Mouse (Mus musculus) stomach, embryonic 14.5 days (tissue): ENCODE measurements around the gene Dynll2. TPM values are rescaled to one million over a fixed set of nuclear protein-coding genes. Genes with fewer than 3 reads are reported as not detected.

Experiments used
- ATAC-seq: fragments of 200-750 bp; cut with Nextera tagmentation; 2 replicates; pipeline ENCODE4 v1.8.0; 2017; ENCODE audit warnings: low read depth, moderate TSS enrichment; ENCODE audit not compliant: insufficient number of reproducible peaks, insufficient read depth, low FRiP score
- H3K27ac ChIP-seq: fragments of 300-500 bp; sonication (generic); 2 replicates; pipeline ENCODE4 v1.5.1; 2014; ENCODE audit warnings: mild to moderate bottlenecking, low read length, moderate library complexity, mixed read lengths
- H3K27me3 ChIP-seq: fragments of 300-500 bp; sonication (generic); 2 replicates; pipeline ENCODE4 v1.6.1; 2014; ENCODE audit warnings: low read length, control low read depth, mixed read lengths; ENCODE audit not compliant: control insufficient read depth, insufficient read depth
- H3K36me3 ChIP-seq: fragments of 300-500 bp; sonication (generic); 2 replicates; pipeline ENCODE4 v1.6.1; 2014; ENCODE audit warnings: mild to moderate bottlenecking, control low read depth, low read length, moderate library complexity, mixed read lengths; ENCODE audit not compliant: control insufficient read depth, insufficient read depth
- H3K4me1 ChIP-seq: fragments of 300-500 bp; sonication (generic); 2 replicates; pipeline ENCODE4 v1.6.1; 2014; ENCODE audit warnings: low read length, control low read depth, mixed read lengths; ENCODE audit not compliant: control insufficient read depth, insufficient read depth
- H3K4me2 ChIP-seq: fragments of 300-500 bp; sonication (generic); replicated peaks from 2 replicates; pipeline ENCODE4 v1.6.1; 2014; ENCODE audit warnings: low read depth, low read length, control low read depth
- H3K4me3 ChIP-seq: fragments of 300-500 bp; sonication (generic); 2 replicates; pipeline ENCODE4 v1.5.1; 2014; ENCODE audit warnings: low read depth, low read length, control low read depth
- H3K9ac ChIP-seq: fragments of 300-500 bp; sonication (generic); replicated peaks from 2 replicates; pipeline ENCODE4 v1.6.1; 2014; ENCODE audit warnings: low read depth, mild to moderate bottlenecking, control low read depth, low read length, moderate library complexity, mixed read lengths
- H3K9me3 ChIP-seq: fragments of 300-500 bp; sonication (generic); 2 replicates; pipeline ENCODE4 v1.6.1; 2016; ENCODE audit warnings: low read depth, low read length, control low read depth; ENCODE audit not compliant: control insufficient read depth
- WGBS: fragments of 180-500 bp; shearing (Covaris S2); extraction: QIAGEN DNeasy Blood & Tissue Kit; methylation state at CpG from one replicate; pipeline ENCODE4 v1.1.7; 2014; 5-methylcytosine and 5-hydroxymethylcytosine counted together
- polyA plus RNA-seq: library from polyadenylated mRNA; unstranded; fragments of >200 nt; fragmentation: Nextera tagmentation; extraction: Ambion mirVana; gene quantifications from 2 replicates; pipeline ENCODE4 v1.2.1, GENCODE M21; 2014

Gene Dynll2
- 14.2 and 16.7 TPM in 2 replicates for polyA plus RNA-seq

- H3K36me3 ChIP-seq, result peaks cover 16% of the 10 kb centered on the region
- ATAC-seq, result peak; percentile 95
- peak within 1 kb of the TSS; percentile 94 for H3K27ac ChIP-seq
- H3K4me1 ChIP-seq, result peaks cover 14% of the 10 kb centered on the region
- H3K27me3 ChIP-seq, result no peaks in the 10 kb centered on the region
- under 1% methylated on average over 95 of the region's 107 CpGs for WGBS
- no peaks in the 10 kb centered on the region for H3K9me3 ChIP-seq
- H3K4me2 ChIP-seq, result peak within 1 kb of the TSS; percentile 91
- peak within 1 kb of the TSS; percentile 96 for H3K9ac ChIP-seq
- H3K4me3 ChIP-seq, result peak within 1 kb of the TSS; percentile 99
These were observed at the start of gene Dynll2 for GRCm38 (mm10) chr11:87986831-87987793. Gene Dynll2 (minus strand): TSS chr11:87987533.

GRCm38 (mm10) chr11:88036761-88037251, 49.5 kb upstream of the Dynll2 start:
- no peak overlapping the region for H3K4me2 ChIP-seq
- H3K9me3 ChIP-seq, result no peaks in the 10 kb centered on the region
- no peaks in the 10 kb centered on the region for H3K4me1 ChIP-seq
- H3K27me3 ChIP-seq, result no peaks in the 10 kb centered on the region
- WGBS, result 70% methylated on average over 10 of the region's 10 CpGs
- H3K4me3 ChIP-seq, result no peak overlapping the region
- ATAC-seq, result no peak
- no peaks in the 10 kb centered on the region; the same call in 1 of the 2 replicates for H3K36me3 ChIP-seq
- H3K9ac ChIP-seq, result no peak overlapping the region
- H3K27ac ChIP-seq, result no peak overlapping the region

- Histone ChIP-seq H3K4me1 (no peaks in the 10 kb centered on the region), H3K36me3 (no peaks in the 10 kb centered on the region; the same call in 1 of the 2 replicates), H3K9ac (no peak overlapping the region), H3K27ac (no peak overlapping the region), H3K4me3 (no peak overlapping the region), H3K4me2 (no peak overlapping the region), H3K27me3 (no peaks in the 10 kb centered on the region), H3K9me3 (no peaks in the 10 kb centered on the region)
- WGBS, result 68% methylated on average over 7 of the region's 7 CpGs
- ATAC-seq, result no peak
These were observed 48.6 kb upstream of the Dynll2 start for GRCm38 (mm10) chr11:88035970-88036369.

GRCm38 (mm10) chr11:88031753-88032152, 44.4 kb upstream of the Dynll2 start:
- H3K4me1 ChIP-seq, result no peaks in the 10 kb centered on the region
- no peaks in the 10 kb centered on the region for H3K9me3 ChIP-seq
- no peak for ATAC-seq
- no peak overlapping the region for H3K27ac ChIP-seq
- H3K9ac ChIP-seq, result no peak overlapping the region
- no peaks in the 10 kb centered on the region; the same call in 1 of the 2 replicates for H3K36me3 ChIP-seq
- H3K4me2 ChIP-seq, result no peak overlapping the region
- WGBS, result 88% methylated on average over 5 of the region's 5 CpGs
- H3K4me3 ChIP-seq, result no peak overlapping the region
- no peaks in the 10 kb centered on the region for H3K27me3 ChIP-seq

GRCm38 (mm10) chr11:88030836-88031235, 43.5 kb upstream of the Dynll2 start:
- H3K27ac ChIP-seq, result no peak overlapping the region
- no peak overlapping the region for H3K4me3 ChIP-seq
- H3K4me2 ChIP-seq, result no peak overlapping the region
- H3K27me3 ChIP-seq, result no peaks in the 10 kb centered on the region
- ATAC-seq, result no peak
- H3K9me3 ChIP-seq, result no peaks in the 10 kb centered on the region
- no peaks in the 10 kb centered on the region; the same call in 1 of the 2 replicates for H3K36me3 ChIP-seq
- WGBS, result 68% methylated on average over 2 of the region's 2 CpGs
- no peaks in the 10 kb centered on the region for H3K4me1 ChIP-seq
- no peak overlapping the region for H3K9ac ChIP-seq

GRCm38 (mm10) chr11:88030219-88030618, 42.9 kb upstream of the Dynll2 start:
- H3K27ac ChIP-seq, result no peak overlapping the region
- H3K27me3 ChIP-seq, result no peaks in the 10 kb centered on the region
- no peak overlapping the region for H3K4me2 ChIP-seq
- WGBS, result 82% methylated on average over 7 of the region's 7 CpGs
- H3K9ac ChIP-seq, result no peak overlapping the region
- H3K36me3 ChIP-seq, result no peaks in the 10 kb centered on the region; the same call in 1 of the 2 replicates
- no peak overlapping the region for H3K4me3 ChIP-seq
- H3K9me3 ChIP-seq, result no peaks in the 10 kb centered on the region
- ATAC-seq, result no peak
- H3K4me1 ChIP-seq, result no peaks in the 10 kb centered on the region

GRCm38 (mm10) chr11:88028193-88028684, 40.9 kb upstream of the Dynll2 start:
- no peak for ATAC-seq
- Histone ChIP-seq H3K36me3 (no peaks in the 10 kb centered on the region), H3K4me1 (no peaks in the 10 kb centered on the region), H3K4me2 (no peak overlapping the region), H3K9me3 (no peaks in the 10 kb centered on the region), H3K4me3 (no peak overlapping the region), H3K9ac (no peak overlapping the region), H3K27ac (no peak overlapping the region), H3K27me3 (no peaks in the 10 kb centered on the region)
- 28% methylated on average over 16 of the region's 16 CpGs for WGBS

GRCm38 (mm10) chr11:88027391-88028035, 40.2 kb upstream of the Dynll2 start:
- Histone ChIP-seq H3K4me1 (no peaks in the 10 kb centered on the region), H3K27me3 (no peaks in the 10 kb centered on the region), H3K4me2 (no peak overlapping the region), H3K36me3 (no peaks in the 10 kb centered on the region), H3K27ac (no peak overlapping the region), H3K9me3 (no peaks in the 10 kb centered on the region), H3K9ac (no peak overlapping the region), H3K4me3 (no peak overlapping the region)
- 77% methylated on average over 9 of the region's 9 CpGs for WGBS
- no peak for ATAC-seq
